Mouse (Mus musculus) gonadal fat pad, adult 2 months (tissue): ENCODE data around the gene Lrrc39. TPM values are rescaled to one million over a fixed set of nuclear protein-coding genes. Genes with fewer than 3 reads are reported as not detected.

Source experiments
- DNase-seq: peaks from one replicate; pipeline ENCODE4 v3.0.0-alpha.2; 2012; ENCODE audit warnings: low read depth
- polyA plus RNA-seq: library from polyadenylated mRNA; depleted of rRNA; stranded (reverse); fragments of >200 nt; gene quantifications from 2 replicates; pipeline ENCODE4 v1.2.3, GENCODE M21; 2012; rRNA removed

Gene Lrrc39
- polyA plus RNA-seq, 1 experiment, result 7.1 TPM

DNA sequence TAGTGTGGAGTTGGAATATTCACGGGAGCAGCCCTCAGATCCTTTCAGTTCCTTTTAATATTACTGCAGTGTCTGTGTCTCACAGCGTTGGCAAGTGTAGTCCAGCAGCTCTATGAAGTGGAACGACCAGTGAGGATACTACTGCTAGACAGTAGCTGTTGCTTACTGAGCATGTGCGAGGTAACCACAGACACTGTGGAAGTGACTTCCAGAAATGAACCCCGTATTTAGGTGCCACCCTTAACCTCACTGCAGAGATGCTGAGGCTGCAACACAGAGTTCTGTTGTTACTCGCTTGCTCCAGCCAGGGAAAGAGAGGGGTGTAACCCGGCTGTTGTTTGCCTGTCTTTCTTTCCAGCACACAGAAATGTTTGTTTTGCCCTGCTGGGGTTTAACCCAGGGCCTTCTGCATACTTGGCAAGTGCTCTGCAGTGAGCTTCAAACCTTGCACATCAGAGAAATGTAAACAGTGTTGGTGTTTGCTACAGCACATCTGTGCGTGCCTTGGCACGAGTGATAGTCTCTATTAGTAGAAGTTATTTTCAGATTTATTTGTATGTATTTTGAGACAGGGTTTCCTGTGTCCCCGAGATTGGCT is 51.6 kb downstream of the Lrrc39 start, which contains the start of gene Trmt13:
Gene Trmt13 (minus strand): TSS at position 293 of the 598 bp plus-strand sequence.
- DNase-seq, result no peak

- no peak for DNase-seq
These were observed 52.7 kb downstream of the Lrrc39 start for GRCm38 (mm10) chr3:116615318-116616068.

GRCm38 (mm10) chr3:116618855-116619254 is 56.1 kb downstream of the Lrrc39 start:
- no peak for DNase-seq

DNA sequence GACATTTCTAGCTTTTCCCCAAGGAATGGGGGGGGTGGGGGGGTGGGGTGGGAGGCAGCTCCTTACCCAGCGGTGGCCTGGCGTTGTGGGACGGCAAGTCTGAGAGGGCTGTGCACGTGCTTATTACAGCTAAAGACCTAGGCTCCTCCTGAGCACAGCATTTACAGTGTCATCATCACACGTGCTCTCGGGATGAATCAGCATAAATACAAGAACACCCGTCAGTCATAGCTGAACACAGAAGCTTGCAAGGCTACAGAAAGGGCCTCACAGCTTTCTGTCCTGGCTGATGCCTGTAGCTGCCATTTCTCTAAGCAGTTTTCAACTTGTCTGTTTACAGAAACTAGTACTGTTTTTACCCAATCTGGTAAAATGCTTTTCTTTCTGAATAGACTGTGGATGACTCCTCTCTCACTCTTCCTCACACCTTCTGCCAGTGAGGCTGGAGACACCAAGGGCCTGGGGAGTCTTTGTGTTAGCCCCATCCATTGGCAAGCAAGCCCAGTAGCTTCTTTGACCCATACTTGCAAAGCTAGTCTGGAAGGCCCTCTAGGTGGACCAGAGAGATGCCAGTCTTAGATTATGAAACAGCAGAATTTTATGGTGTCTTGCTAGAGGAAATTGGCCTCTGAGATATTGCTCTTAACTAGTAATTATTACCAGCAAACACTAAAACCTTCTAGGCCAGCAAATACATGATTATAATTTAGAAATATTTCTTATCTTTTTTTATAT is 58.0 kb downstream of the Lrrc39 start:
- DNase-seq, result no peak

GRCm38 (mm10) chr3:116622641-116623040 is 59.9 kb downstream of the Lrrc39 start:
- no peak for DNase-seq

DNA sequence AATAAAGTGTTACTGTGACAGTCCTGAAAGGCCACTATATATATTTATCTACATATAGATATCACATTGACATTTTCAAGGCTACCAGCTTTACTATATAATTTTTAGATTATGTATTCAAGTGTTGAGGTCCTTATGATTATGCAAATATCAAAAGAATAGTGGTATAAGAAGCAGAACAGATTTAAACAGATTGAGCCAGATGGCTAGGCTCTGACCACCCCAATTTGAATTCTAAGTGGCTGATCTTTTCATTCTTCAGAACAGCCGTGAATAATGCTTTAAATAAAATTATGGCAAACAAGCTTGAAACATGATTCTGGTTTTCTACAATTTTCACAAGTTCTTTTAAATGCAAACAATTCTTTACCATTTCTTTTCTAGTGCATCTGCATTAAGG is 68.7 kb downstream of the Lrrc39 start:
- no peak for DNase-seq

Other genes with a start within 250 kb of the Lrrc39 start
- 3.0 and 3.7 TPM in 2 replicates for gene Cdc14a, start 138.9 kb upstream of the Lrrc39 start, polyA plus RNA-seq
- gene Rtca, start 54.8 kb upstream of the Lrrc39 start, polyA plus RNA-seq, result 25.8 and 28.0 TPM in 2 replicates
- 17.9 and 19.2 TPM in 2 replicates for gene Dbt, start 49.9 kb upstream of the Lrrc39 start, polyA plus RNA-seq
- gene Sass6, start 32.0 kb downstream of the Lrrc39 start, polyA plus RNA-seq, result 0.90 and 1.1 TPM in 2 replicates
- 4.9 and 5.8 TPM in 2 replicates for gene Trmt13, start 51.6 kb downstream of the Lrrc39 start, polyA plus RNA-seq
- 33.6 and 34.1 TPM in 2 replicates for gene Mfsd14a, start 99.7 kb downstream of the Lrrc39 start, polyA plus RNA-seq
- not detected in 2 replicates for gene Gm43191, start 118.3 kb downstream of the Lrrc39 start, polyA plus RNA-seq
- gene Slc35a3, start 149.9 kb downstream of the Lrrc39 start, polyA plus RNA-seq, result 10.5 and 11.5 TPM in 2 replicates
- 10.3 and 11.5 TPM in 2 replicates for gene Agl, start 245.2 kb downstream of the Lrrc39 start, polyA plus RNA-seq